9 mouse cellular contexts compared by ENCODE assay signal in the genomic region with DNA sequence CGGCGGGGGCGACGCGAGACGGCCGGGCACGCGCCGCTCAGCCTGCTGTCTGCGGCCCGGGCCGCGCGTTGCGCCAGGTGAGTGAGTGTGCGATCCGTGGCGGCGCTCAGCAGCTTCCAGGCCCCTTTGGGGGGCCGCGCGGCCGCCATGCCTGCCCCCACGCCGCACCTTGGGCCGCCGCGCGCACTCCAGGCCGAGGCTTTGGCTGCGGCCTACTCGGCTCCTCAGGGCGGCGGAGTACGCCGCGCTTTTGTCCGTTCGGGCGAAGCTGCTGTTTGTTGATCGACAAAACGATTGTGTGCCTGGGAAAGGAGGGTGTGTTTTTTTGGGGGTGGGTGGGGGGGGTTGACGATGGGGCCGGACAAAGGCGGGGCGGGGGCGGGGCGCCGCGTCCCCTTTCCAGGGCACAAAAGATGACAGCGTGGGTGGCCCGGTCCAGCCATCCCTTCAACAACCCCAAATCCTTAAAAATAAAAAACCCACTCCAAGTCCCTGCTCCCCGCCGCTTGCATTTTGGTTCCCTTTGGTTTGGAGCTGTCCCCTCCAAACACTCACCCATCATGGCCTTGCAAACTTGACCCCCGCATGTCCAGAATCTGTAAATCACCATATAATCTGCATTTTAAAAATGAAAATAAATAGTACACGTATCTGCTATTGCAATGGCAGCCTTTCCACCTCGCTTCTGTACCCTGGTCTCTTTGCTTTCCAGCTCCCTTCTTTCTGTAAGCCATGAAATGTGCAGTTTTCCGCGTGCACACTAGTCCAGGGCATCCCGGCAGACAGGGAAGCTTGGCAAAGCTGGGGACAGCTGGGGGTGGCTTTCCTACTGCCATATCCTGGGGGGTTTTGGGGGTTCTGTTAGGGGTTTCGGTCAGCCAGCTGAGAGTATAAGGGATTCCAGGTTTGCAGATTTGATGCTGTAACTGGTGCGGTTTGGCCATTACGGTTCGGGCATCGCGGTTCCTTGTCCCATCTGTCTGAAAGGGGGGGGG. TPM values are rescaled to one million over a fixed set of nuclear protein-coding genes. Genes with fewer than 3 reads are reported as not detected.
A peak's percentile ranks its signal among the peaks of the same experiment; 100 is the strongest.
DNase-seq lines count a peak whose midpoint lies in the region; ATAC-seq and TF ChIP-seq lines count a peak whose summit lies in the region.
"Had no signal": no experiment of that assay in that cellular context is flagged by ENCODE, and none has a peak within 500 bp of the region (broad histone marks: within the 10 kb centered on the region; RNA-seq: fewer than 3 reads in every experiment).

No protein-coding gene starts in this region.

- H3K36me3 ChIP-seq in embryonic facial prominence, embryonic 15.5 days: peaks cover 11% of the 10 kb centered on the region
- no peaks in the 10 kb centered on the region for H3K36me3 ChIP-seq in midbrain, embryonic 16.5 days (ENCODE audit: control insufficient read depth, insufficient read depth, low read length)

- peak overlapping the region; percentile 80 for H3K4me3 ChIP-seq in layer of hippocampus, adult 2 months
- peak overlapping the region; percentile 91 for H3K4me3 ChIP-seq in embryonic facial prominence, embryonic 15.5 days (replicated peaks)
- peak overlapping the region; percentile 90 for H3K4me3 ChIP-seq in midbrain, embryonic 16.5 days (ENCODE audit: low read depth, low read length)

- DNase-seq in layer of hippocampus, adult 2 months (ENCODE audit: low spot score in 2 of 2): no peak
- DNase-seq in layer of hippocampus, postnatal 25 days (ENCODE audit: extremely low spot score in 1 of 2, low spot score in 1 of 2): no peak
- peak; percentile 36 for DNase-seq in NIH3T3 (ENCODE audit: low read depth)
- peak; percentile 73 for DNase-seq in kidney, postnatal 10 days
- DNase-seq in adrenal gland, postnatal 10 days: no peak

- peaks cover 49% of the 10 kb centered on the region for H3K4me1 ChIP-seq in embryonic facial prominence, embryonic 15.5 days
- peaks cover 35% of the 10 kb centered on the region for H3K4me1 ChIP-seq in midbrain, embryonic 16.5 days (ENCODE audit: control insufficient read depth, insufficient read depth, low read length)

- H3K27ac ChIP-seq in layer of hippocampus, adult 2 months: peak overlapping the region; percentile 93
- peak overlapping the region; percentile 97 for H3K27ac ChIP-seq in embryonic facial prominence, embryonic 15.5 days (replicated peaks)
- peak overlapping the region; percentile 96 for H3K27ac ChIP-seq in midbrain, embryonic 16.5 days (ENCODE audit: low read length)

- no peaks in the 10 kb centered on the region for H3K27me3 ChIP-seq in embryonic facial prominence, embryonic 15.5 days
- H3K27me3 ChIP-seq in midbrain, embryonic 16.5 days (ENCODE audit: control insufficient read depth, insufficient read depth, low read depth, low read length): no peaks in the 10 kb centered on the region

- peak; percentile 26; the same call in 1 of the 2 replicates for ATAC-seq in embryonic facial prominence, embryonic 15.5 days (ENCODE audit: insufficient number of reproducible peaks, low FRiP score, low TSS enrichment, low read depth)
- peak; percentile 46; the same call in 1 of the 2 replicates for ATAC-seq in midbrain, embryonic 16.5 days
- ATAC-seq in activated CD4-positive, CD25-positive, alpha-beta regulatory T cell, adult 4 months: no peak

- WGBS in embryonic facial prominence, embryonic 15.5 days: 1% methylated on average over 66 of the region's 67 CpGs
- WGBS in midbrain, embryonic 16.5 days: 1% methylated on average over 59 of the region's 67 CpGs

- H3K9ac ChIP-seq in embryonic facial prominence, embryonic 15.5 days: peak overlapping the region; percentile 87
- H3K9ac ChIP-seq in midbrain, embryonic 16.5 days (ENCODE audit: low read depth, low read length): peak overlapping the region; percentile 95

- H3K9me3 ChIP-seq in embryonic facial prominence, embryonic 15.5 days (replicated peaks): no peaks in the 10 kb centered on the region
- H3K9me3 ChIP-seq in midbrain, embryonic 16.5 days (replicated peaks; ENCODE audit: control insufficient read depth, low read length, poor library complexity, severe bottlenecking): no peaks in the 10 kb centered on the region

- no peak; the same call in 1 of the 2 replicates for TF ChIP-seq CTCF in layer of hippocampus, adult 2 months (conservative IDR thresholded peaks at IDR 0.05)

- peak overlapping the region; percentile 81 for H3K4me2 ChIP-seq in embryonic facial prominence, embryonic 15.5 days (replicated peaks)
- peak overlapping the region; percentile 76 for H3K4me2 ChIP-seq in midbrain, embryonic 16.5 days (ENCODE audit: low read length)

RNA-seq across cellular contexts. Expression of gene Kdm4b, which starts 0.6 kb away (rescaled TPM):
- total RNA-seq in layer of hippocampus, adult 2 months (2021): 10 to 100 TPM; 87.8 to 96.3 TPM
- total RNA-seq in layer of hippocampus, postnatal 25 days (2021): 10 to 100 TPM; 92.0 to 93.4 TPM
- 40.1 and 43.6 TPM in 2 replicates for polyA plus RNA-seq in embryonic facial prominence, embryonic 15.5 days (2015; fragmentation: Nextera tagmentation; extraction: Ambion mirVana)
- 63.7 and 75.3 TPM in 2 replicates for polyA plus RNA-seq in midbrain, embryonic 16.5 days (2015; fragmentation: Nextera tagmentation; extraction: Ambion mirVana)
- 1 to 10 TPM; 6.4 to 6.8 TPM for polyA plus RNA-seq in activated CD4-positive, CD25-positive, alpha-beta regulatory T cell, adult 4 months (2017; shearing (Covaris generic))
- 10 to 100 TPM; 35.0 to 41.8 TPM for total RNA-seq in adrenal gland, postnatal 10 days (2021)

RNA-seq across cellular contexts. Expression of gene Uhrf1, which starts 23.3 kb away (rescaled TPM):
- 1 to 10 TPM; 1.7 to 2.1 TPM for total RNA-seq in layer of hippocampus, adult 2 months (2021)
- 1 to 10 TPM; 1.7 to 2.0 TPM for total RNA-seq in layer of hippocampus, postnatal 25 days (2021)
- 110 and 113 TPM in 2 replicates for polyA plus RNA-seq in embryonic facial prominence, embryonic 15.5 days (2015; fragmentation: Nextera tagmentation; extraction: Ambion mirVana)
- polyA plus RNA-seq in midbrain, embryonic 16.5 days (2015; fragmentation: Nextera tagmentation; extraction: Ambion mirVana): 11.6 and 15.6 TPM in 2 replicates
- 10 to 100 TPM; 19.4 to 33.7 TPM for polyA plus RNA-seq in activated CD4-positive, CD25-positive, alpha-beta regulatory T cell, adult 4 months (2017; shearing (Covaris generic))
- 10 to 100 TPM; 28.5 to 34.8 TPM for total RNA-seq in adrenal gland, postnatal 10 days (2021)

RNA-seq across cellular contexts. Expression of gene Arrdc5, which starts 26.4 kb away (rescaled TPM):
- total RNA-seq in layer of hippocampus, adult 2 months (2021): not detected
- total RNA-seq in layer of hippocampus, postnatal 25 days (2021): not detected
- 0.33 TPM in 1 of 2 replicates, not detected in the other for polyA plus RNA-seq in embryonic facial prominence, embryonic 15.5 days (2015; fragmentation: Nextera tagmentation; extraction: Ambion mirVana)
- polyA plus RNA-seq in midbrain, embryonic 16.5 days (2015; fragmentation: Nextera tagmentation; extraction: Ambion mirVana): not detected in 2 replicates
- polyA plus RNA-seq in activated CD4-positive, CD25-positive, alpha-beta regulatory T cell, adult 4 months (2017; shearing (Covaris generic)): not detected
- not detected for total RNA-seq in adrenal gland, postnatal 10 days (2021)
- total RNA-seq: common myeloid progenitor, adult 5-6 weeks had no signal

RNA-seq across cellular contexts. Expression of gene Plin3, which starts 33.8 kb away (rescaled TPM):
- total RNA-seq in layer of hippocampus, adult 2 months (2021): 10 to 100 TPM; 16.8 to 17.2 TPM
- 10 to 100 TPM; 14.6 to 16.7 TPM for total RNA-seq in layer of hippocampus, postnatal 25 days (2021)
- polyA plus RNA-seq in embryonic facial prominence, embryonic 15.5 days (2015; fragmentation: Nextera tagmentation; extraction: Ambion mirVana): 89.5 and 92.6 TPM in 2 replicates
- polyA plus RNA-seq in midbrain, embryonic 16.5 days (2015; fragmentation: Nextera tagmentation; extraction: Ambion mirVana): 10.7 and 12.3 TPM in 2 replicates
- polyA plus RNA-seq in activated CD4-positive, CD25-positive, alpha-beta regulatory T cell, adult 4 months (2017; shearing (Covaris generic)): 10 to 100 TPM; 22.5 to 40.9 TPM
- total RNA-seq in adrenal gland, postnatal 10 days (2021): 10 to 100 TPM; 96.0 to 97.9 TPM

RNA-seq across cellular contexts. Expression of gene Ticam1, which starts 49.9 kb away (rescaled TPM):
- 1 to 10 TPM; 6.1 to 7.1 TPM for total RNA-seq in layer of hippocampus, adult 2 months (2021)
- total RNA-seq in layer of hippocampus, postnatal 25 days (2021): 1 to 10 TPM; 5.5 to 6.0 TPM
- polyA plus RNA-seq in embryonic facial prominence, embryonic 15.5 days (2015; fragmentation: Nextera tagmentation; extraction: Ambion mirVana): 6.7 and 7.4 TPM in 2 replicates
- 1.3 TPM in 2 replicates for polyA plus RNA-seq in midbrain, embryonic 16.5 days (2015; fragmentation: Nextera tagmentation; extraction: Ambion mirVana)
- 10 to 100 TPM in 1 of 2 experiments, 1 to 10 TPM in 1; 6.4 to 11.3 TPM for polyA plus RNA-seq in activated CD4-positive, CD25-positive, alpha-beta regulatory T cell, adult 4 months (2017; shearing (Covaris generic))
- total RNA-seq in adrenal gland, postnatal 10 days (2021): 10 to 100 TPM; 16.6 to 18.1 TPM

Comparison
In these comparisons a context has a peak if more than half of its experiments do, and no peak if none do; other contexts are left out.
1. DNase-seq: peak in NIH3T3 (single experiment) and kidney, postnatal 10 days (single experiment); none in layer of hippocampus, adult 2 months (0 of 2), layer of hippocampus, postnatal 25 days (0 of 2) and adrenal gland, postnatal 10 days (single experiment).
2. RNA of gene Uhrf1, which starts 23.3 kb away (total RNA-seq): 28.5 to 34.8 TPM in adrenal gland, postnatal 10 days; 1.7 to 2.1 TPM in layer of hippocampus, adult 2 months and 1.7 to 2.0 TPM in layer of hippocampus, postnatal 25 days; every median in the first group is over 4 times any median in the second.
3. Peak in every context shown above with its lines, with median percentiles within 50 percentile points of each other: H3K27ac ChIP-seq and H3K4me3 ChIP-seq.